Comparison of ENCODE assay signal across 8 mouse cellular contexts in genomic region chrX:135110866-135111265, GRCm38 (mm10).
DNase-seq lines count a peak whose midpoint lies in the region; TF ChIP-seq lines count a peak whose summit lies in the region.
"Not testable (repeated sequence)": the region's sequence is repeated elsewhere in the genome, so short reads cannot be mapped to it uniquely, and the experiment has no call there.

No protein-coding gene starts in this region.

- H3K27ac ChIP-seq in layer of hippocampus, adult 2 months: not testable (repeated sequence)

- peak; percentile 37 for TF ChIP-seq CTCF in E14TG2a.4 (conservative IDR thresholded peaks at IDR 0.05; ENCODE audit: low read length)
- TF ChIP-seq CTCF in brain, embryonic 14.5 days (IDR thresholded peaks at IDR 0.05; ENCODE audit: borderline replicate concordance, extremely low read depth, insufficient read depth, insufficient read length): peak; percentile 53; the same call in 1 of the 2 replicates
- TF ChIP-seq CTCF in layer of hippocampus, adult 2 months (conservative IDR thresholded peaks at IDR 0.05): peak; percentile 75

- peak; percentile 65 for DNase-seq in brain, embryonic 14.5 days (ENCODE audit: low read depth)
- peak; percentile 22 for DNase-seq in embryo, embryonic 9.5 days (ENCODE audit: extremely low spot score)
- DNase-seq in heart, postnatal 14 days: peak; percentile 22 to 28
- peak in 1 of 2 experiments; percentile 62 for DNase-seq in layer of hippocampus, adult 2 months (ENCODE audit: low spot score in 2 of 2)
- DNase-seq in lung, postnatal 10 days: peak; percentile 45
- DNase-seq in retina, postnatal 7 days (ENCODE audit: low read depth, low spot score): peak; percentile 20
- DNase-seq in thymus, postnatal 36 days: peak; percentile 36 to 58

- not testable (repeated sequence) for H3K4me1 ChIP-seq in E14TG2a.4 (replicated peaks; ENCODE audit: low read depth, low read length)

- not testable (repeated sequence) for H3K36me3 ChIP-seq in E14TG2a.4 (ENCODE audit: insufficient read depth, low read length)

- intact Hi-C loops in heart, postnatal 14 days (cut with DNase I): not testable (repeated sequence)

- H3K4me3 ChIP-seq in E14TG2a.4 (replicated peaks; ENCODE audit: low read length); layer of hippocampus, adult 2 months: not testable (repeated sequence)

- H3K27me3 ChIP-seq in E14TG2a.4 (ENCODE audit: insufficient read depth, low read length): not testable (repeated sequence)

- H3K9me3 ChIP-seq in E14TG2a.4 (ENCODE audit: low read length): not testable (repeated sequence)

- not testable (repeated sequence) for TF ChIP-seq POLR2A in brain, embryonic 14.5 days (IDR thresholded peaks at IDR 0.05; ENCODE audit: borderline replicate concordance, extremely low read depth, insufficient read depth, insufficient read length, poor library complexity, severe bottlenecking)
